Mouse (Mus musculus) ZHBTc4 (cell line): ENCODE data around the gene Sh3bp4.

Source experiments
- DNase-seq: peaks from one replicate; pipeline ENCODE4 v3.0.0-alpha.2; 2011; ENCODE audit warnings: low read depth, low spot score

Gene Sh3bp4

GRCm38 (mm10) chr1:89071371-89072142, 1.3 kb downstream of the Sh3bp4 start:
- no peak for DNase-seq

- DNase-seq: peak; percentile 57
These were observed 2.2 kb downstream of the Sh3bp4 start for GRCm38 (mm10) chr1:89072143-89072990.

DNA sequence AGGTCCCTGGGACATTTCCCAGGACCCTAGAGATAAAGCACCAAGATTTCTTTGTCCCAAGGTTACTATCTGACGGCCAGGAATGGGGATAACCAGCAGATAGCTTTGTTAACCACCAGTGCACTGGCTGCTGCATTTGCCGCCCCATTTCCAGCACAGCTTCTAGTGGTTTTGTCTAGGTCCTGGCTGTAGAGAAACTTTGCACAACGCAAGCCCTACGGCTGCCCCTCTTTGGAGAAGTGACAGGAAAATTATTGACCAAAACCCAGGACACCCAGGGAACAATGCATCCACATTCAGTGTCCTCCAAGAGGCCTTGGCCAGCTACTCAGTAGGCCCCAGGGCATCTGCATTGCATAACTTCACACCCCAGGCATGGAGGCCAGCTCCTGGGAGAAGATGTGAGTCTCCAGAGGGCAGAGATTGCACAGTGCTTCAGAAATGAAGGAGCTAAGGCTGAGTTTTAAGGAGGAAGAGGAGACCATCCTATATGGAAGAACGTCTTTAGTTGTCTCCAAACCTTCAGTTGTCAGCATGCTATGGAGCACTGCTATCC, 3.2 kb downstream of the Sh3bp4 start:
- no peak for DNase-seq

DNA sequence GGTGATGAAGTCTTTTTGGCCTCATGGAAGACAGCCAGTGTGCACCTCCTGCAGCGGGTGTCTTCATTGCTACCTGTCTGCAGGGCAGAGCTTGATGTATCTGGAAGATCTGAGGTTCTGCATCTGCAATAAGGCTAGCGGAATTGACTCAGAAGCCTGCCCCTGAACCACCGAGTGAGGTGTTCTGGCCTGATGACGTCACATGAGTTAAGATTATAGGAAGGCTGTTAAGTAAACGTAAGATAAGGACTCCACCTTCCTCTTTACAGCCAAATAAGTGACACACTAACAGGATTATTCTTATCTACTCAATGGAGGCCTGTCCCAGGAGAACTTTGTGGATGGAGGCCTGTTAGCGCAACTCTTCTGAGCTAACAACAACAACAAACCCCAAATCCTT, 4.5 kb downstream of the Sh3bp4 start:
- no peak for DNase-seq

GRCm38 (mm10) chr1:89075120-89075519, 4.9 kb downstream of the Sh3bp4 start:
- DNase-seq: no peak

GRCm38 (mm10) chr1:89076777-89077176, 6.6 kb downstream of the Sh3bp4 start:
- DNase-seq: no peak

GRCm38 (mm10) chr1:89078240-89078639, 8.0 kb downstream of the Sh3bp4 start:
- DNase-seq: no peak

DNA sequence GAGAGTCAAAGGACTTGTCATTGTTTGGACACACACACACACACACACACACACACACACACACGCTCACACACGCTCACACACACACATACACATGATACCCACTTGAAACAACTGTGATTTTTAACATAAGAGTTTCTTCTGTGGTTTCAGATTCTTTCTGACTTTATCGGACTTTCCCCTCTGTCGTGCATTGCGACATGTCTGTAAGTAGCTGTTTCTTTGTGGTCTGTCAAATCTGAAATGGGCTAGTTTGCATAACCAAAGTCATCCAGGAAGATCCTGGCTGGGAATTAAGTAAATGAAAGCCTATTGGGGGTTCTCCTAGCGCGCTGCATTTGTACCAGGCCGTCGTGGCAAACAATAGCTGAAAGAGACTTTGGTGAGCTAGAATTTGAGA, 8.5 kb downstream of the Sh3bp4 start:
- DNase-seq: peak; percentile 32

GRCm38 (mm10) chr1:89079239-89079638, 9.0 kb downstream of the Sh3bp4 start:
- no peak for DNase-seq

DNA sequence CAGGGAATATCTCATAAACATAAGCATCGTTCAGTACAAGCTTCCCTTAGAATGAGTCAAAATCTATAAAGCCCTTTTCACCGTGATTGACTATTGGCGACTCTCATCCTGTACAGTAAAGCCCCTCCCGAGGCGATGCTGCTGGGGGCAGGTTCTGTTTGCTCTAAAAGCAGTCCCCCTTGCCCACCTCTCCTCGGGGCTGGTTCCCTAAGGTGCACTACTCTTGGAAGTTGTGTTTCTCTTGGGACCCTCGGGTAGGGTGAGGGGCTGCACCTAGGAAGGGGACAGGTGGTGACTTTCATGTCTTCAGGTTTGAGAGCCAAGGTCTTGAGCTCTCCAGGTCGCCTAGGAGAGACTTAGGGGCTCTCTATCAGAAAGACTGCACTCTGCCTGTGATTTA, 10.2 kb downstream of the Sh3bp4 start:
- no peak for DNase-seq

DNA sequence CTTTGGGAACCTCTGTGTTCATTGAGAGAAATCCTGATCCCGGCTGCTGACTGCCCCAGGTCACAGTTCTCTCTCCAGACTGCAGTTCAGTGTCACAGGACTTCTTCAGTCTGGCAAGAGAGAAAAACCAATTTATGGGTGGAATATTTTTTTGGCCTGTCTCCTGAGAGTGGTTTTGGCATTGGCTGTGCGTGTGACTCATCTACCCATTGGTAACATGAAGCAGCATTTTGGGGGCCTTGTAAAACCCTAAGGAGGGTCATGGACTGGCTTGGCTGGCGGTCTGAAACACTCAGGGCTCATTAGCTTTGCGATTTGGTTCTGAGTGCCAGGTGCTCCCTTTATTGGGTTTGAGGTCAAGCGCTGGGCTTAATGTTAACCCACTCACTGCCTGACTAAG, 10.6 kb downstream of the Sh3bp4 start:
- no peak for DNase-seq

- no peak for DNase-seq
These were observed 11.2 kb downstream of the Sh3bp4 start for GRCm38 (mm10) chr1:89081371-89081770.

GRCm38 (mm10) chr1:89082171-89082882, 12.1 kb downstream of the Sh3bp4 start:
- DNase-seq: no peak

DNA sequence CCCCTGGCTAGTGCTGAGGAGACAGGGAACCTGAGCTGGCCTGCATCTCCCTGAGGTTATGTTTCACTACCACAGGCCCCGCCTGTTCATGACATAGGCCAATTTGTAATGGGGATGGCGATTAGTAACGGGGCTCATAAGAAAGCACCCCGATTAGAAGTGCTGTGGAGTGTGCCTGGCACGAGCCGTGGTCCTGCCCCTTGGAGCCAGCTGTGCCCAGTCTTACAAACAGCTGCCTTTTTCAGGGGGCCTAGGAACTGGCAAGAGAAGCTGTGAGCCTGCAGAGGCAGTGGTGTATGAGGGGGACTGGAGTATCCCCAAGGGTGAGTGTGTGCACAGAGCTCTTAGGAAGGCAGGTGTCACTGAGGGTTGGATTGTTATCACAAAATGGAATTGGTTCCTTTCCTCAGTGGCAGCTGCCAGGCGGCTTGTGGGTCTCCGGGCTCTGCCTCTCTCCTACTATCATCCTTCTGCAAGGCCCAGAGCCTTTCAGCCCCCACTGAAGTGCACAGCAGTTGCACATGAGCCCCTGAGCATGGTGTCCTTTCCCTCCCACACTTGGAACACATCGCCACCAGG, 16.4 kb downstream of the Sh3bp4 start:
- no peak for DNase-seq

GRCm38 (mm10) chr1:89088144-89088543, 17.9 kb downstream of the Sh3bp4 start:
- no peak for DNase-seq

DNA sequence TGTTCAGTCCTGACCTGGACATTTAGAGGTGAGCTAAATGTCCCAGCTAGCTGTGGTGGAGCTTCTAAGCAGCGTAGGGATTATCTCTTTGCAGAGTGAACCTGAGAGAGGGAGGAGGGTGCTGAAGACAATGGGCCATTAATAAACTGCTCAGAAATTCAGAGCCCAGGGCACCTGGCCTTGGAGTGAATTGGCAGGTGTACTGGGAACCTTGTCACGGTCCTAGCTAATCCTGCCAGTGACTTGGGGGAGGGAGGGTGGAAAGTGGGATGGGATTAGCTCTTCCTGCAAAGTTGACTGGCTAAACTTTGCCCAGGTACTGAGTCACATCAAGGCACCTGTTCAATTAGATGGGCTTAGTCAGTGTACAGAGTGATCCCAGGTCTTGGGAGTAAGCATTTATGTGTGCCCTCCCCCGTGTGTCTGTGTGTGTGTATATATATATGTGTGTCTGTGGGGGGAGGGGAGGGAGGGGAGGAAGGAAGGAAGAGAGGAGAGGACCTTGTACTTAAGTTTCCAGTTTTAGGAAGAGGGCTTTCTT, 18.6 kb downstream of the Sh3bp4 start:
- no peak for DNase-seq

DNA sequence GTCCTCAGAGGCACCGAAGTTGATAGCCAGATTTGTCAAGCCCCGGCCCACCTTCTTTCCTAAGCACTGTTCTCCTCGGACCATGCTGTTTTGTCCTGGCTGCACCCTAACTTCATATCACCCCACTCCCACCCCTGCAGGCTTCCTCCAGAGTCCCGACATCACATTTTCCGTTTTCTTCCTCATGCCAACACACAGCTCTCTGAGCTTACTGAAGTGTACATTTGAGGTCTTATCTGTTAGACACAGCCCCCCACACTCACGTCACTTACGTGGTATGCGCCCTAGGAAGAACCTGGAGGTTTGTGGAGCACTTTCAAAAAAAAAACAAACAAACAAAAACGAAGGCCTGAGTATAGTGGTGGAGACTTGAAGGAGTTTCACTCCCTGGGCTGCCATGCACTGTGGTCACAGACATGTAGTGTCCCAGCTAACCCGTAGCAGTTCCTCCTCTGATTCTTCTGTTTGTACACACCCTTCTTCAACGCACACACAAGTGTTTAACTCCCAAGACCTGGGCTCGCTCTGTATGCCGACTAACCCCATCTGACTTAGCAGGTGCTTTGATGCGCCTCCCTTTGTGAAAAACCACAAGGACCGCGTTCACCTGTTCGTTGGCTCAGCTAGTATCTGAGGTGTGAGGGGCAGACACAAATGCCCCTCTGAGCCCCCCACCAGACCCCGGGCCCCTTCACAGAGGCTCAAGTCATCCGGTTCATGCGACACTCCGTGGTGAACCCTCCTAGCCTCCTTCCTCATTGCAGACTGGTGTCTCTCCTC, 19.8 kb downstream of the Sh3bp4 start:
- no peak for DNase-seq

DNA sequence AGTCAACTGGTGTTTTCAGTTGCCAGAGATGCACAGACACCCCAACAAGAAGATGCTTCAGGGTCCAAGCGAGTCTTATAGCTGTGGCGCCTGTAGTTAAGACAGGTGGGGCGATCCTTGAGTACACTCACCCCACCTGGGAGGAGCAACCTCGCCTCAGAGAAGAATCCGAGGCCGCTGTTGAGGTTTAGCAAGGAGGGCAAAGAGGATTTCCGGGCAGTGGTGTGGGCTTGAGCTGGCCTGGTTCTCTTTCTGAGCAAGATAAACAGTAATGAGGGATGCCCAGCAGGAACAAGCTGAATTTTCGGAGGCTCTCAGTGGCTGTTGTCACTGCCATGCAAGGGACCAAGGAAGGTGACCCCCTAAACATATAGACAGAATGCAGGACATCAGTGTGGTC, 20.5 kb downstream of the Sh3bp4 start:
- no peak for DNase-seq

DNA sequence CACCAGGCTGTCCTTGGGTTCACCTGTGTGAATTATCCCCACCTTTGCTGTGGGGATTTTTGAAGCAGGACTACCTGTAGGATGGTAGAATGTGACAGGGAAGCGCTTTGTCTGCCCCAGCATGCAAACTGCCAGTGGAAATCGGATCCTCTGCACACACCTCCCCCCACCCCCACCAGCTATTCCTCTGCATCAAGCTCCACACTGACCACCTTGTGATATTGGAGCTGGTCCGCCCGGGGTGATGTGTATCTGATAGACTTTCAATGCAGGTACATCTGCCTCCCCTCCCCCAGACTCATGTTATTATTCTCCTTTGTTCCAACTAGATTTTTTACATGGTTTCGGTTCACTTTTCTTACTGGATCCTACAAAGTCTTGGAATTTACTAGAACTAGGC, 21.8 kb downstream of the Sh3bp4 start:
- DNase-seq: no peak

- DNase-seq: peak; percentile 71
These were observed 22.3 kb downstream of the Sh3bp4 start for GRCm38 (mm10) chr1:89092442-89092991.
